Mouse (Mus musculus): ENCODE measurements at regions not wholly inside any gene's neighbourhood (a gene's known extent, or its start where the extent isn't known, plus 50 kb on each side); places are given as distances from the start of the nearest gene placed in this dataset.

GRCm38 (mm10) chr13:54876556-54876955 lies 72.7 kb upstream of the Unc5a start:
- H3K27me3 ChIP-seq (replicated peaks; ENCODE audit: control insufficient read depth, insufficient read depth, low read length) = peaks cover 39% of the 10 kb centered on the region

GRCm38 (mm10) chr13:54877656-54878055 lies 71.6 kb upstream of the Unc5a start:
- H3K9me3 ChIP-seq (ENCODE audit: control insufficient read depth, low read length) = no peaks in the 10 kb centered on the region
- DNase-seq (ENCODE audit: low spot score) (no peak), ATAC-seq (replicated peaks; ENCODE audit: low FRiP score) (no peak)
- H3K27me3 ChIP-seq (replicated peaks; ENCODE audit: control insufficient read depth, insufficient read depth, low read length) = peaks cover 35% of the 10 kb centered on the region
- H3K4me1 ChIP-seq (replicated peaks; ENCODE audit: control insufficient read depth, insufficient read depth, low read length) = no peaks in the 10 kb centered on the region
- H3K9ac ChIP-seq (ENCODE audit: low read depth, low read length) = no peak overlapping the region
- 79% methylated on average over 8 of the region's 8 CpGs for WGBS
- no peak overlapping the region for H3K27ac ChIP-seq (ENCODE audit: low read depth, low read length)
- H3K4me3 ChIP-seq (ENCODE audit: low read depth, low read length) = no peak overlapping the region
- no peak overlapping the region for H3K4me2 ChIP-seq
- H3K36me3 ChIP-seq (ENCODE audit: control insufficient read depth, insufficient read depth, low read length) = no peaks in the 10 kb centered on the region

More at GRCm38 (mm10) chr13:54876556-54876955, 72.7 kb upstream of the Unc5a start:
- Histone ChIP-seq H3K9ac (ENCODE audit: low read depth, low read length) (no peak overlapping the region), H3K4me3 (ENCODE audit: low read depth, low read length) (no peak overlapping the region), H3K4me2 (no peak overlapping the region), H3K9me3 (ENCODE audit: control insufficient read depth, low read length) (no peaks in the 10 kb centered on the region), H3K36me3 (ENCODE audit: control insufficient read depth, insufficient read depth, low read length) (no peaks in the 10 kb centered on the region), H3K4me1 (replicated peaks; ENCODE audit: control insufficient read depth, insufficient read depth, low read length) (no peaks in the 10 kb centered on the region), H3K27ac (ENCODE audit: low read depth, low read length) (no peak overlapping the region)
- ATAC-seq (replicated peaks; ENCODE audit: low FRiP score) = no peak
- no peak for DNase-seq (ENCODE audit: low spot score)
- 32% methylated on average over 8 of the region's 8 CpGs for WGBS

GRCm38 (mm10) chr13:54879325-54879724 lies 69.9 kb upstream of the Unc5a start:
- no peaks in the 10 kb centered on the region for H3K9me3 ChIP-seq (ENCODE audit: control insufficient read depth, low read length)
- no peak overlapping the region for H3K4me2 ChIP-seq
- ATAC-seq (replicated peaks; ENCODE audit: low FRiP score) (no peak), DNase-seq (ENCODE audit: low spot score) (no peak)
- no peaks in the 10 kb centered on the region for H3K4me1 ChIP-seq (replicated peaks; ENCODE audit: control insufficient read depth, insufficient read depth, low read length)
- H3K27ac ChIP-seq (ENCODE audit: low read depth, low read length) = no peak overlapping the region
- no peak overlapping the region for H3K4me3 ChIP-seq (ENCODE audit: low read depth, low read length)
- no peaks in the 10 kb centered on the region for H3K36me3 ChIP-seq (ENCODE audit: control insufficient read depth, insufficient read depth, low read length)
- no peak overlapping the region for H3K9ac ChIP-seq (ENCODE audit: low read depth, low read length)
- 78% methylated on average over 5 of the region's 5 CpGs for WGBS
- H3K27me3 ChIP-seq (replicated peaks; ENCODE audit: control insufficient read depth, insufficient read depth, low read length) = peaks cover 20% of the 10 kb centered on the region

GRCm38 (mm10) chr13:54880204-54880603 lies 69.0 kb upstream of the Unc5a start:
- H3K9me3 ChIP-seq (ENCODE audit: control insufficient read depth, low read length) = no peaks in the 10 kb centered on the region
- no peak overlapping the region for H3K4me2 ChIP-seq
- 56% methylated on average over 2 of the region's 2 CpGs for WGBS
- H3K4me1 ChIP-seq (replicated peaks; ENCODE audit: control insufficient read depth, insufficient read depth, low read length) = no peaks in the 10 kb centered on the region
- no peaks in the 10 kb centered on the region for H3K36me3 ChIP-seq (ENCODE audit: control insufficient read depth, insufficient read depth, low read length)
- ATAC-seq (replicated peaks; ENCODE audit: low FRiP score) (no peak), DNase-seq (ENCODE audit: low spot score) (no peak)
- no peak overlapping the region for H3K9ac ChIP-seq (ENCODE audit: low read depth, low read length)
- peaks cover 11% of the 10 kb centered on the region for H3K27me3 ChIP-seq (replicated peaks; ENCODE audit: control insufficient read depth, insufficient read depth, low read length)
- no peak overlapping the region for H3K27ac ChIP-seq (ENCODE audit: low read depth, low read length)
- no peak overlapping the region for H3K4me3 ChIP-seq (ENCODE audit: low read depth, low read length)

- H3K4me1 ChIP-seq (replicated peaks; ENCODE audit: control insufficient read depth, insufficient read depth, low read length) = no peaks in the 10 kb centered on the region
- ATAC-seq (replicated peaks; ENCODE audit: low FRiP score) (no peak), DNase-seq (ENCODE audit: low spot score) (no peak)
- H3K4me2 ChIP-seq = no peak overlapping the region
- peaks cover 11% of the 10 kb centered on the region for H3K27me3 ChIP-seq (replicated peaks; ENCODE audit: control insufficient read depth, insufficient read depth, low read length)
- H3K9ac ChIP-seq (ENCODE audit: low read depth, low read length) = no peak overlapping the region
- WGBS = 47% methylated on average over 9 of the region's 9 CpGs
- H3K4me3 ChIP-seq (ENCODE audit: low read depth, low read length) = no peak overlapping the region
- no peaks in the 10 kb centered on the region for H3K36me3 ChIP-seq (ENCODE audit: control insufficient read depth, insufficient read depth, low read length)
- H3K9me3 ChIP-seq (ENCODE audit: control insufficient read depth, low read length) = no peaks in the 10 kb centered on the region
- no peak overlapping the region for H3K27ac ChIP-seq (ENCODE audit: low read depth, low read length)
Observed at GRCm38 (mm10) chr13:54882781-54883180, 66.4 kb upstream of the Unc5a start.

GRCm38 (mm10) chr13:54883748-54884708 lies 65.2 kb upstream of the Unc5a start:
- H3K4me3 ChIP-seq (ENCODE audit: low read depth, low read length) = no peak overlapping the region
- ATAC-seq (replicated peaks; ENCODE audit: low FRiP score) (no peak), DNase-seq (ENCODE audit: low spot score) (no peak)
- H3K9ac ChIP-seq (ENCODE audit: low read depth, low read length) = no peak overlapping the region
- H3K27me3 ChIP-seq (replicated peaks; ENCODE audit: control insufficient read depth, insufficient read depth, low read length) = peaks cover 11% of the 10 kb centered on the region
- 54% methylated on average over 17 of the region's 17 CpGs for WGBS
- no peak overlapping the region for H3K4me2 ChIP-seq
- H3K36me3 ChIP-seq (ENCODE audit: control insufficient read depth, insufficient read depth, low read length) = no peaks in the 10 kb centered on the region
- no peak overlapping the region for H3K27ac ChIP-seq (ENCODE audit: low read depth, low read length)
- no peaks in the 10 kb centered on the region for H3K4me1 ChIP-seq (replicated peaks; ENCODE audit: control insufficient read depth, insufficient read depth, low read length)
- no peaks in the 10 kb centered on the region for H3K9me3 ChIP-seq (ENCODE audit: control insufficient read depth, low read length)

- no peak for ATAC-seq (replicated peaks; ENCODE audit: low FRiP score)
- peaks cover 11% of the 10 kb centered on the region for H3K27me3 ChIP-seq (replicated peaks; ENCODE audit: control insufficient read depth, insufficient read depth, low read length)
Observed at GRCm38 (mm10) chr13:54884709-54885460, 64.3 kb upstream of the Unc5a start.

GRCm38 (mm10) chr13:54887366-54887921 lies 61.8 kb upstream of the Unc5a start:
- H3K27ac ChIP-seq (ENCODE audit: low read depth, low read length) = no peak overlapping the region
- H3K4me2 ChIP-seq = peak overlapping the region; percentile 25; the same call in 1 of the 2 replicates
- H3K4me3 ChIP-seq (ENCODE audit: low read depth, low read length) = no peak overlapping the region
- H3K27me3 ChIP-seq (replicated peaks; ENCODE audit: control insufficient read depth, insufficient read depth, low read length) = peaks cover 11% of the 10 kb centered on the region
- ATAC-seq (replicated peaks; ENCODE audit: low FRiP score) (no peak), DNase-seq (ENCODE audit: low spot score) (no peak)
- H3K4me1 ChIP-seq (replicated peaks; ENCODE audit: control insufficient read depth, insufficient read depth, low read length) = no peaks in the 10 kb centered on the region
- 21% methylated on average over 18 of the region's 18 CpGs for WGBS
- H3K9me3 ChIP-seq (ENCODE audit: control insufficient read depth, low read length) = no peaks in the 10 kb centered on the region
- no peak overlapping the region for H3K9ac ChIP-seq (ENCODE audit: low read depth, low read length)
- no peaks in the 10 kb centered on the region for H3K36me3 ChIP-seq (ENCODE audit: control insufficient read depth, insufficient read depth, low read length)

More at GRCm38 (mm10) chr13:54884709-54885460, 64.3 kb upstream of the Unc5a start:
- Histone ChIP-seq H3K4me3 (ENCODE audit: low read depth, low read length) (no peak overlapping the region), H3K9ac (ENCODE audit: low read depth, low read length) (no peak overlapping the region), H3K27ac (ENCODE audit: low read depth, low read length) (no peak overlapping the region), H3K4me2 (no peak overlapping the region), H3K9me3 (ENCODE audit: control insufficient read depth, low read length) (no peaks in the 10 kb centered on the region), H3K4me1 (replicated peaks; ENCODE audit: control insufficient read depth, insufficient read depth, low read length) (no peaks in the 10 kb centered on the region), H3K36me3 (ENCODE audit: control insufficient read depth, insufficient read depth, low read length) (no peaks in the 10 kb centered on the region)
- WGBS = 62% methylated on average over 14 of the region's 14 CpGs
- no peak for DNase-seq (ENCODE audit: low spot score)
